Mouse (Mus musculus) c-Kit-positive CD71-positive TER-119-negative erythroid progenitor cells, embryonic 14.5 days (primary cell): ENCODE measurements around the gene Hectd3.
A peak's percentile ranks its signal among the peaks of the same experiment; 100 is the strongest.

Experiments used
- DNase-seq: peaks from one replicate; pipeline ENCODE4 v3.0.0-alpha.2; 2013; ENCODE audit warnings: low read depth

The Hectd3 gene

DNA sequence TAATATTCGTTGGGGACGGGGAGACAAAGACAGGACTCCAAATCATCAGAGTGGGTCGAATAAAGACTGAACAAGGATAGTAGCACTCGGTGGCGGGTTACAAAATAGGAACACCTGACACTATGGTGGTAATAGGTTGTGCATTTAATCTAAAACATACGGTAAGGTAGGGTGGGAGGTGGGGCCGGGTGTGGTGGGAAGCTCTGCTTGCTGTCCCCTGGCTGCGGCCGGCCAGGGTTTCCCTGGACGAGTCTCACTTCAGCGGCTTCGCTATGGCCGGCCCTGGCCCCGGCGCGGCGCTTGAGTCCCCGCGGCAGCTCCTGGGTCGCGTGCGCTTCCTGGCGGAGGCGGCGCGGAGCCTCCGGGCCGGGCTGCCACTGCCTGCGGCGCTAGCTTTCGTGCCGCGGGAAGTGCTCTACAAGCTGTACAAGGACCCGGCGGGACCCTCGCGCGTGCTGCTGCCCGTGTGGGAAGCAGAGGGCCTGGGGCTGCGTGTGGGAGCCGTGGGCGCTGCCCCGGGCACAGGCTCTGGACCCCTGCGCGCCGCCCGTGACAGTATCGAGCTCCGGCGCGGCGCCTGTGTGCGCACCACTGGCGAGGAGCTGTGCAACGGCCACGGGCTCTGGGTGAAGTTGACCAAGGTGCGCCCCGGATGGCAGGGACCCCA lies at the start of gene Hectd3:
TSS of gene Hectd3 (plus strand) at position 187 of the 667 bp plus-strand sequence.
- peak; percentile 53 for DNase-seq

DNA sequence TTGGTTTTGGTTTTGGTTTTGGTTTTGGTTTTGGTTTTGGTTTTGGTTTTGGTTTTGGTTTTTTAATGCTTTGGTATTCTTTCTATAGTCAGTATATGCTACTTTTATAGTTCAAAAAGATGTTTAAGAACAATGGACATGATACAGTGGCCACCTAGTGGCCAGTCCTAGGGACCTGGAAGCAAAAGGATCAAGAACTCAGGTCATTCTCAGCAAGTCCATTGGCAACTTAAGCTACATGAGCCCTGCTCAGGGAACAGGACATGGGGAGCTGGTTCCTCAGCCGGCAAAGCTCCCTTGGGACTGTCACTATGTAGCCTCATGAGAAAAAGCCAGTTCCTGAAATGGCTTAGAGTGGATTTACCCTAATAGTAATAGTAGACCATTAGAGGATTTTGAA lies 43.5 kb upstream of the Hectd3 start:
- peak; percentile 1 for DNase-seq

DNA sequence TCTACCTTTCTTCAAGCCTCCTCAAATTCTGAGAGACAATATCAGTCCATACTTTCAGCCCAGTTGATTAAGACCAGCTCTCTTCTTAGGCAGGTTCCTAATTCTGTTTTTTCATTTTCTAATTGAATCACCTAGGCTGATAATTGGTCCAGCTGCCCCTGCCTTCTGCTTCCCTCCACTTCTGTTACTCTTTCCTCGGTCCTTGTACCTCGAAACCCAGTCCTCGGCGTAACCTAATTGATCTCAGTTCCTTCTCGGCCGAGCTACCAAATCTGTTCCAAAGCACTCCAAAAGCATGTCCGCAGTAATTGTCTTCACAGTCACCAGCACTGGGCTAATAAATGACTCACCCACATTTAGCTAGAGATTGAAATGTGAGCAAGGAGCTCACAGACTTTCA lies 40.2 kb upstream of the Hectd3 start:
- no peak for DNase-seq

DNA sequence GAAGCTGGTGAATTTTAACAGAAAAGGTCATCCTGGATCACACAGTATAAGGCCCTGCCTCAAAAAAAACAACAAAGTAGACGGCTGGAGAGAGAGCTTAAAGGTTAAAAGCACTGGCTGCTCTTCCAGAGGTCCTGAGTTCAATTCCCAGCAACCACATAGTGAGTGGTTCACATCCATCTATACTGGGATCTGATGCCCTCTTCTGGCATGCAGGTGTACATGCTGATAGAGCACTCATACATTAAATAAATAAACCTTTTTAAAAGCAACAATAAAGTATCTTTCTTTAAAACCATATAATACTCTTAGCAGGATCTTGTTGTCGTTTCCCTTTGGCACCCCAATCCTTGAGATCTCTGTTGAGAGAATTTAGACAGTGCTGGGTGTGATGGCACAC lies 18.6 kb upstream of the Hectd3 start:
- no peak for DNase-seq

DNA sequence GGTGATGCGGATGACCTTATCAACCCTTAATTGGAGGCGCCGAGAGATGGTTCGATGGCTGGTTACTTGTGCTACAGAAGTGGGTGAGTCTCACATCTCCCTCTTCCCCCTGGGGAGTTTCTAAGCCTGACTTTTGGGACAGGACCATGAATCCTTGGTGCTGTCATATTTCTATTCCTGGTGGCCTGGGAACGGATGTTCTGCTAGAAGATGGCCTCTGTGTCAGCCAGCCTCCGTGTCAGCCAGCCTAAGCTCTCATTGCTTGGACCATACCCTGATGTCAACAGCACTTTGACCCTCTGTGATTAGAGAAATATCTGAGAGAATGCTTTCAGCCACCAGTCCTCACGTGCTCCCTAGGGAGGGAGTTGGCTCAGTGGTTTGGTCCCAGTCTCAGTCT lies 9.4 kb upstream of the Hectd3 start:
- DNase-seq: no peak

DNA sequence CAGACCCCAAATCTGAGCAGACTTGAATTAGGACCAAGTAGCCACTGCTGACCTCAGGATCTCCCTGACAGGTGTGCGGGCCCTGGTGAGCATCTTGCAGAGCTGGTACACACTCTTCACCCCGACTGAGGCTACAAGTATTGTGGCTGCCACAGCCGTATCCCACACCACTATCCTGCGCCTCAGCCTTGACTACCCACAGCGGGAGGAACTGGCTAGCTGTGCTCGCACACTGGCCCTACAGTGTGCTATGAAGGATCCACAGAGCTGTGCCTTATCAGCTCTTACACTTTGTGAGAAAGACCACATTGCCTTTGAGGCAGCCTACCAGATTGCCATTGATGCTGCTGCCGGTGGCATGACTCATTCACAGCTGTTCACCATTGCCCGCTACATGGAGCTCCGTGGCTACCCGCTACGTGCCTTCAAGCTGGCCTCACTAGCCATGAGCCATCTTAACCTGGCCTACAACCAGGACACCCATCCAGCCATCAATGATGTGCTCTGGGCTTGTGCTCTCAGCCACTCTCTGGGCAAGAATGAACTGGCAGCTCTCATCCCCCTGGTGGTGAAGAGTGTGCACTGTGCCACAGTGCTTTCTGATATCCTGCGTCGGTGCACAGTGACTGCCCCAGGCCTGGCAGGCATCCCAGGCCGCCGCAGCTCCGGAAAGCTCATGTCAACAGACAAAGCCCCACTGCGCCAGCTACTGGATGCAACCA lies 8.6 kb upstream of the Hectd3 start:
- DNase-seq: peak; percentile 36

DNA sequence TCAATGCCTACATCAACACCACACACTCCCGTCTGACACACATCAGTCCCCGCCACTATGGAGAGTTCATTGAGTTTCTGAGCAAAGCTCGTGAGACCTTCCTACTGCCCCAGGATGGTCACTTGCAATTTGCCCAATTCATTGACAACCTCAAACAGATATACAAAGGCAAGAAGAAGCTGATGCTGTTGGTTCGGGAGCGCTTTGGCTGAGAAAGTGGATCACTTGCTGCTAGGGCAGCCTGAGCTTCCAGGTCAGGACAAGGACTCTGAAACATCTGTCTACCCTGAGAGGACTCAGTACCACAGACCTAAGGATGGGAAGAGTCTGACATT lies 8.0 kb upstream of the Hectd3 start:
- DNase-seq: no peak

DNA sequence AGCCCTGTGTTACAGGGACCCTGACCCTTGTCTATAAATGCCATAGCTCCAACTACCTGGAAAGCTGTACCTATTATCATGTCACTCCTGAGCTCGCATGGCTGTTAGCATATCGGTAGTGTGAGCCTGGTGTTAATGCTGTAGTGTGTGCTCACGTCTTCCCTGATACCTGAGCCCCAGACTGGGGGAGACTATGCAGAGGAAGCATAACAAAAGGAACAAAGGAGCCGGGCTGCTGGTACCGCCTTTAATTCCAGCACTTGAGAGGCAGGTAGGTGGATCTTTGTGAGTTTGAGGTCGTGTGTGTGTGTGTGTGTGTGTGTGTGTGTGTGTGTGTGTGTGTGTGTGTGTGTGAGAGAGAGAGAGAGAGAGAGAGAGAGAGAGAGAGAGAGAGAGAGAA lies 5.4 kb upstream of the Hectd3 start:
- no peak for DNase-seq

DNA sequence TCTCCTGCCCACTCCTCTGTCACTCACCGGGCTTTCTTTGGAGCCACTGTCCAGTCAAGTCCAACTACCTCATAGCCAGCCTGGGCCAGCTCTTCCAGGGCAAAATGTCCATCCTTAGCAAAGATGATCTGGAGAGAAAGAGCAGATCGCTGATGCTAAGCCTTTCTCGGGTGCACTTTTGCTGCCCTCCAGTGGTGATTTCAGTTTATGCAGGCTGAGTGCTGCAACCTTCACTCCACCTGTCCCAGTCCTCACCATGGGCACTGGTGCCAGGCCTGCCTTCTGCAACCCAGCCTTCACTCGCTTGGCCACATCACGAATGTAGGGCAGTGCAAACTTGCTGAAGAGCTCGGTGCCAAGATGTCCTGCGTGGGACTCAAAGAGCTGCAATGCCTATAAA lies 3.8 kb upstream of the Hectd3 start:
- peak; percentile 74 for DNase-seq

DNA sequence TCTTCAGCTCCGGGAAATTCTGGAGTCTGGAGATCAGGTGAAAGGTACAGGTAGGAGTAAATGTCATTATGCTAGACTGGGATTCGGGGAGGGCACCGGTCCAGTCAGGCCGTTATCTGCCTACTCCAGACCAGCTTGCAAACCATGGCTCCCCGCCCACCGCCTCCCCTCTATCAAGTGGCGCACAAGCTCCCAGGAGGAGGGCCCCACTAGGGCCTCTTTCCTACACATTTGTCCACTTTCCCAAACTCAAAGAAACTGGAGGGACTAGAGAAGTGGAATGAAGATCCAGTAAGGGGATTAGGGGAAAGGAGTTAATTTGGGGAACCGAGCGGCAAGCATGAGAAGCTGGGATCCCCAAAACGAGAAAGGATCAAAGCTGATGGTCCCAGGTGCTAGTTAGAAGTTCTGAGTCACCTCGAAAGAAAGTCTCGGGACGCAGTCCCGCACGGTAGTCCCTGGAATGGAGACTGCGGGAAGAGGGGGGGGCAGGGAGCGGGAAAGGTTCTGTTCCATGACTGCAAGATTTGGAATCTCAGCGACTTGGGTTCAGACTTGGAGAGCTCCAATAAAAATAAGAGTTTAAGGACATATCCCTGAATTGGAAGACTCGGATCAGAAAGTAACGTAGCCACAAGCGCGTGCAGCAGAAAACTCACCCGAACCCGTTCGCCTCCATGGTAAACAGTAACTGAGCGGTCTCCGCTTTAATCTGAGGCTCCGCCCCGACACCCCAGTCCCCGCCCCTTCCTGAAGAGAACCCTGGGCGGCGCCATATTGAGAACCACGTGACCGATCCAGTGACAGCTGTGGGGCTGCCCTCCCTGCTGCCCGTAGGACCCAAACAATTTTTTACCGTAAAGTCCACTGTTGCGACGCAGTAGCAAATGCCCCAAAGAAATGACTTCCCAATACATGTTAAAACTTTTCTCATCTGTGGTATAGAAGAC lies 1.2 kb upstream of the Hectd3 start, which contains the start of gene Urod:
TSS of gene Urod (minus strand) at position 742 of the 950 bp plus-strand sequence.
- DNase-seq: peak; percentile 94

DNA sequence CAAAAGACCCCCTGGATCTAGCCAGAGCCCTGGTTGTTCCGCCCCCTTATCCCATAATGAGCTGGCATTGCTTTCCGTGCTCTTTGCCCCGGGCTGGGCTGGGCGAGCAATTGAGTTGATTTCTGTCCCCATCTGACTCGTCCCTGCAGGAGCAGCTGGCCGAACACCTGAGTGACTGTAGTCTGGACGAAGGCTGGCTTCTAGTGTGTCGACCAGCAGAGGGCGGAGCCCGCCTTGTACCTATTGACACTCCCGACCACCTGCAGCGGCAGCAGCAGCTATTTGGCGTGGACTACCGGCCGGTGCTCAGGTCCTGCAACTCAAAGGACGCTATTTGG lies 650 bp downstream of the Hectd3 start:
- no peak for DNase-seq

DNA sequence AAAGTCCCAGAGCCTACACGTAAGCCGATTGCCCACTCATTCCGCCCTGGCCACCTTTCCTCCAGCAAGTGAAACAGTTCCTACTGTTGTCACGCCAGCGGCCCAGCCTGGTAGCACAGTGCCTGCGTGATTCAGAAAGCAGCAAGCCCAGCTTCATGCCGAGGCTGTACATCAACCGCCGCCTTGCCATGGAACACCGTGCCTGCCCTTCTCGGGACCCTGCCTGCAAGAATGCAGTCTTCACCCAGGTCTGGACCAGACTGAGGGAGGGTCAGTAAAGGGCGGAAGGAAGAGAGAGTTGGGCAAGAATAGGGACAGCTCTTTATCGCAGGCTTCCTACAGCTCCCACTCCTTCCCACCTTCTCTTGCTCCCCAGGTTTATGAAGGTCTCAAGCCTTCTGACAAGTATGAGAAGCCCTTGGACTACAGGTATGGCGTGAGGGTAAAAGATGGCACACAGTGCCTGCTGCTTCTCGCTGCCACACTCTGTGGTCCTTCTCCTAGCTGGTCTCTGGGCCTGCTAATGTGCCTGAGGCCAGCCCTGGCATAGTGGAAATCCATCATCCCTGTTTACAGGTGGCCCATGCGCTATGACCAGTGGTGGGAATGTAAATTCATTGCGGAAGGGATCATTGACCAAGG lies 4.5 kb downstream of the Hectd3 start:
- no peak for DNase-seq

DNA sequence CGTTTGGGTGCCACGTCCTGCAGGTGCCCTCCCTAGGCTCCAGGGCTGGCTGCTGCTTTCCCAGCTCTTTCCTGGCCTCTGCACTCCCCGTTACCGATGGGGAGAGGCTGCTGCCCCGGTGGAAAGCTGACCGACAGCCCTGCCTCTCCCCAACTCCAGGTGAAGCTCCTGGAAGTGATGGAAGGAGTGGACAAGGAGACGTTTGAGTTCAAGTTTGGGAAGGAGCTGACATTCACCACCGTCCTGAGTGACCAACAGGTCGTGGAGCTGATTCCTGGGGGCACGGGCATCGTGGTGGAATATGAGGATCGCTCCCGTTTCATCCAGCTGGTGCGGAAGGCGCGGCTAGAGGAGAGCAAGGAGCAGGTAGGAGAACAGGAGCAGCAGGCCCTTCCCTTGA lies 6.8 kb downstream of the Hectd3 start:
- no peak for DNase-seq

DNA sequence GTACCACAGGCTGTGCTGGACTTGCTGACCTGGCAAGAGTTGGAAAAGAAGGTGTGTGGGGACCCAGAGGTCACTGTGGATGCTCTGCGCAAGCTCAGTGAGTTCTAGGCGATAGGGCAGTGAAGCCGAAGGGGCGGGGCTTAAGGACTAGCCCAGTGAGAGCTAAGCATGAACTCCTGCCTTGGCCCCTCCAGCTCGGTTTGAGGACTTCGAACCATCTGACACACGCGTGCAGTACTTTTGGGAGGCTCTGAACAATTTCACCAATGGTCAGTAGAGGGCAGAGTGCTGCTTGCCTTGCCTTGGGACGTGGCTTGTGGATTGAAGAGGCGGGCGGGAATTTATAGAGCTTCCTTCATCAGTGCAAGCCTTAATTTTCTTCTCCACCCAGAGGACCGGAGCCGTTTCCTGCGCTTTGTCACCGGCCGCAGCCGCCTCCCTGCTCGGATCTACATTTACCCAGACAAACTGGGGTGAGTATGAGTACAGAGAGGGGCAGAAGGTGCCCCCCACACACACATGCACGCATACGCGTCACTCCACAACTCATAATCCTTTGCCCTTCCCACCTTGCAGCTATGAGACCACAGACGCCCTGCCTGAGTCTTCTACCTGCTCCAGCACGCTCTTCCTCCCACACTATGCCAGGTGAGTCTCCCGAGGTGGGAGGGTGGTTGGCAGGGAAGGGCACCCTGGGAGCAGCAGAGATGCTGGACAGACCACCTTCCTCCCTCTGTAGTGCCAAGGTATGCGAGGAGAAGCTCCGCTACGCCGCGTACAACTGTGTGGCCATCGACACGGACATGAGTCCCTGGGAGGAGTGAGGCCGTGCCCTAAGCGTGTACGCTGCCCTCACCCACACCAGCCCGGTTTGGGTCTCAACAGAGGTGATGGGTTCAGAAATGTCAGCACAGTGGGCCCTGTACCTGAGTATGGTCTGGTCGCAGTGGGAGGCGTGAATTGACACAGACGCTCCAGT lies 7.7 kb downstream of the Hectd3 start:
- peak; percentile 59 for DNase-seq

DNA sequence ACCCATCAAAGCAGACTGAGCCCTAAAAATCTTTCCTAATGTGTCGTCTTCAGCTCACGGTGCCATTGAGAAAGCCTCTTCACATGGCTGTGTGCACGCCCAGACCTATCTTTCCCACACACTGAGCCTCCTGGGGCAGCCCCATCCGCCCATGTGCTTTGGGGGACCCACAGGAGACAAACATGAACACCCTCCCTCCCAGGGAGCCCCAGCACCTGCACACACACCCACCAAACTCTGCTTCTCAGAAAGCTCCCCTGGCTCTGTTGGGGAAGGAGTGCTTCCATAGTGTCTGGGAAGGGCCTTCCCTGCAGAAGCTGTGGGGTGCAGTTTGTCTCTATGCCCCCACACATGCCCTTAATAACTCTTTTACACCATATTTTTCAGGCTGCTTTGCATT lies 9.5 kb downstream of the Hectd3 start:
- DNase-seq: no peak

DNA sequence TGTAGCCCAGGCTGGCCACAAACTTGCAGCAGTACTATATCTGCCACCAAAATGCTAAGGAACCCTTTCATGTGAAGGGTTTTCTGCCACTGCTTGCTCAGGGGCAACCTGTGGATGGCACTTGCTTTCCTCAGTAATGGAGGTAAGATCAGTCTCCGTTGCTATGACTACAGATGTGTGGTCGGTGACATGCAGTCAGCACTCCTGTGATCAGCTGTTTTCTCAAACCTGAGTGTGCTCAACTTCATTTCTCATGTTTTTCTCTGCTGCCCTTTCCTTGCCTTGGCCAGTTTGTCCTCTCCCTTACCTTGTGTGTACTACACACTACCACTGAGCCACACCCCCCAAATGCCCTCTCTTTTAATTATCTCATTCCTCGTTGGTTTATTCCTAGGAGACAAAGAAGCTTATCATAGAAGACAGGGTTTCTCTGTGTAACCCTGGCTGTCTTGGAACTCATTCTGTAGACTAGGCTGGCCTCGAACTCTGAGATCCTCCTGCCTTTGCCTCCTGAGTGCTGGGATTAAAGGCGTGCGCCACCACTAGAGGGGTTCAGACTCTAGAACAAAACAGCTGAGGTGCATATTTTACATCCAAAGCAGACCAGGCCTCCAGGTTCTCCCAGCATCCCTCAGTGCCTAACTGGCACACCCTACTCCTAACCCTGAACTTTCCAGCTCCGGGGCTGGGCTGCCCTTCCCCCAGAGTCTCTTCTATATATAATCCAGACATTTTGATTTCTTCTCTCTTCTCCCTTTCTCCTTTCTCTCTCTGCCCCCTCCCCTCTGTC lies 10.7 kb downstream of the Hectd3 start:
- DNase-seq: no peak

DNA sequence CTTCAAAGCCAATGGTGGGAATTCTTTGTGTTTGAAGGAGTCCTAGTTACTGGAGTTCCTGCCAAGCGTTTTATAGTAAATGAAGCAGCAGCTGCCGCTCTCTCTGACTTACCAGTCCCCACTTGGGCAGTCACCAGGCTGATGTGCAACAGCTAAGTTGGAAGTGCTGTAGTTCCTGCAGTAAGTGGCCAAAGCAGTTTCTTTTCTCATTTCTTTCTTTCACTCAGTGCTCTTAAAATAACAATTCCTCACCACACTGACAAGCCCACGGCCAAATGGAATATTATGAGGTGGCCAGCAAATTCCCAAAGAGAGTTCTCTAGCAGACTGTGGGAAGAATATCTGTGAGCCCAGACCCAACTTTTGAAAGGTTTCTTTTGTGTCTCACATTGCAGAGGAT lies 11.9 kb downstream of the Hectd3 start:
- DNase-seq: no peak

DNA sequence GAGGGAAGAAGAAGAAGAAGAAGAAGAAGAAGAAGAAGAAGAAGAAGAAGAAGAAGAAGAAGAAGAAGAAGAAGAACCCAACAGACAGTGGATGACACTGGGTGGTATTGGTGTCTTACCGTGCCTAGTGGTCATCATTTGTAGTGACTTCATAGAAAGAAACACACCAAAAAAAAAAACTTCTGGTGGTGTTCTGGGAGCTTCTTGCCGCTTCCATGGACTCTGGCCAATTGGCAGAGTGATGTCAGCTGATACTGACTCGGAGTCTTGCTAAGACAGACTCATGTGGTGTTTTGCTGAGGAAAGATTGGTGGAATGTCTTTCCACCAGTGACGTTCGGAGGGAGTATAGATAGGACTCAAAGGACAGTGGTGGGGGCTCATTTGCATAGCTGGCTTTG lies 15.1 kb downstream of the Hectd3 start:
- DNase-seq: no peak

DNA sequence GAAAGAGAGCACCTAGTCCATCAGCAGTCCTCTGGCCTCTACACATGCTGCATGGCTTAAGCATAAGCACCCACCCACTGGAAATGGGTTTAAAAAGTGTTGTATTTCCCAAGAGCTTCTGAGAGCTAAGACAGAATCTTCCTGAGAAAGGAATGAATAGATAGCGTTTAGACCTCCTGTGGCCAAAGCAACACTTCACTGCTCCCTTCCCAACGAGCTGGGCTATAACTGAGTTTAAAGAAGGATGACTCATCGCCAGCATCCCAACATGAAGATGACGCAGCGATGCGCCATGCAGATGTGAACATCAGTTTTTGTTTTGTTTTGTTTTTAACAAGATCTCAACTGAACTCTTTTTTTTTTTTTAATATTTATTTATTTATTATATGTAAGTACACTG lies 18.5 kb downstream of the Hectd3 start:
- no peak for DNase-seq

DNA sequence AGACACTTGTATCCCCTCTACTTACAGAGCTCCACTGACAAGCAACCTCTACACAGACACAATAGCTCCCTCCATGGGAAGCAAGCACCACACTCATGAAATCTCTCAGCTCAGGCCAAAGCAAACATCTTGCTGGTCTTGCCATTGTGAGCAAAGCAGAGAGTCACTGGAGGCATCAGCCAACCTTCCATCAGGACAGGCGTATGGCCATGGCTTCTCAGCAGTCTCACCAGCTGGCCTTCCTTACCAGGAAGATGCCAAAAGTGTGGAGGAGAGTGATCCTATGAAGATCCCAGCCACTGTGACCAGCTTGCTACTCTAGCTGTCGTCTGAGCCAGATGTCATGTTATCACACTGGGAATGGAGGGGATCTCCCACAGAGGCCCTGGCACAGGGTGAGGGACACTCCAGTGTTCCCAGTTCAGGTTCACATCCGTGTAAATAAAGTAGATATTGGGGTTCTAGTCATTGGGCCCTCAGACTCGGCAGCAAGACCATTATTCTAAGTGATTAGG lies 19.8 kb downstream of the Hectd3 start:
- no peak for DNase-seq
